Mouse (Mus musculus) midbrain, postnatal 0 days (tissue): ENCODE data around the gene Bcl3. TPM values are rescaled to one million over a fixed set of nuclear protein-coding genes. Genes with fewer than 3 reads are reported as not detected.
A peak's percentile ranks its signal among the peaks of the same experiment; 100 is the strongest.

Source experiments
- ATAC-seq: fragments of 200-750 bp; cut with Nextera tagmentation; 2 replicates; pipeline ENCODE4 v1.8.0; 2017; ENCODE audit warnings: moderate number of reproducible peaks, mild to moderate bottlenecking, moderate TSS enrichment, moderate library complexity; ENCODE audit not compliant: low FRiP score
- DNase-seq: peaks from one replicate; pipeline ENCODE4 v3.0.0-alpha.2; 2015; ENCODE audit warnings: low spot score
- H3K27ac ChIP-seq: fragments of 300-500 bp; sonication (generic); 2 replicates; pipeline ENCODE4 v1.5.1; 2014; ENCODE audit warnings: low read depth, mild to moderate bottlenecking, low read length, mixed read lengths
- H3K27me3 ChIP-seq: fragments of 300-500 bp; sonication (generic); 2 replicates; pipeline ENCODE4 v1.6.1; 2014; ENCODE audit warnings: low read length, control low read depth, mixed read lengths; ENCODE audit not compliant: insufficient read depth
- H3K36me3 ChIP-seq: fragments of 300-500 bp; sonication (generic); 2 replicates; pipeline ENCODE4 v1.6.1; 2014; ENCODE audit warnings: low read length, control low read depth, mixed read lengths; ENCODE audit not compliant: insufficient read depth
- H3K4me1 ChIP-seq: fragments of 300-500 bp; sonication (generic); 2 replicates; pipeline ENCODE4 v1.6.1; 2014; ENCODE audit warnings: mild to moderate bottlenecking, control low read depth, antibody characterized with exemption, low read length, mixed read lengths; ENCODE audit not compliant: insufficient read depth
- H3K4me2 ChIP-seq: fragments of 300-500 bp; sonication (generic); 2 replicates; pipeline ENCODE4 v1.6.1; 2014; ENCODE audit warnings: low read depth, mild to moderate bottlenecking, low read length, mixed read lengths; ENCODE audit not compliant: poor library complexity, severe bottlenecking
- H3K4me3 ChIP-seq: fragments of 300-500 bp; sonication (generic); 2 replicates; pipeline ENCODE4 v1.5.1; 2014; ENCODE audit warnings: low read depth, mild to moderate bottlenecking, low read length, moderate library complexity
- H3K9ac ChIP-seq: fragments of 300-500 bp; sonication (generic); replicated peaks from 2 replicates; pipeline ENCODE4 v1.6.1; 2014; ENCODE audit warnings: mild to moderate bottlenecking, low read length, moderate library complexity, mixed read lengths; ENCODE audit not compliant: poor library complexity, severe bottlenecking
- H3K9me3 ChIP-seq: fragments of 300-500 bp; sonication (generic); 2 replicates; pipeline ENCODE4 v1.6.1; 2016; ENCODE audit warnings: low read length, control low read depth
- CTCF ChIP-seq: IDR thresholded peaks from 2 replicates; pipeline ENCODE4 v1.5.1; 2016; ENCODE audit warnings: antibody characterized with exemption, mild to moderate bottlenecking
- WGBS: fragments of 180-500 bp; shearing (Covaris S2); extraction: QIAGEN DNeasy Blood & Tissue Kit; methylation state at CpG from one replicate; pipeline ENCODE4 v1.1.7; 2014; 5-methylcytosine and 5-hydroxymethylcytosine counted together
- polyA plus RNA-seq: library from polyadenylated mRNA; unstranded; fragments of >200 nt; fragmentation: Nextera tagmentation; extraction: Ambion mirVana; gene quantifications from 2 replicates; pipeline ENCODE4 v1.2.1, GENCODE M21; 2015
- total RNA-seq: library from RNA; depleted of rRNA; stranded (reverse); fragments of >200 nt; gene quantifications from 2 replicates; pipeline ENCODE4 v1.2.3, GENCODE M21; 2014

Bcl3 gene
- total and polyA plus RNA-seq, 2 experiments from 2014 or later = 0.55 to 0.93 TPM

DNA sequence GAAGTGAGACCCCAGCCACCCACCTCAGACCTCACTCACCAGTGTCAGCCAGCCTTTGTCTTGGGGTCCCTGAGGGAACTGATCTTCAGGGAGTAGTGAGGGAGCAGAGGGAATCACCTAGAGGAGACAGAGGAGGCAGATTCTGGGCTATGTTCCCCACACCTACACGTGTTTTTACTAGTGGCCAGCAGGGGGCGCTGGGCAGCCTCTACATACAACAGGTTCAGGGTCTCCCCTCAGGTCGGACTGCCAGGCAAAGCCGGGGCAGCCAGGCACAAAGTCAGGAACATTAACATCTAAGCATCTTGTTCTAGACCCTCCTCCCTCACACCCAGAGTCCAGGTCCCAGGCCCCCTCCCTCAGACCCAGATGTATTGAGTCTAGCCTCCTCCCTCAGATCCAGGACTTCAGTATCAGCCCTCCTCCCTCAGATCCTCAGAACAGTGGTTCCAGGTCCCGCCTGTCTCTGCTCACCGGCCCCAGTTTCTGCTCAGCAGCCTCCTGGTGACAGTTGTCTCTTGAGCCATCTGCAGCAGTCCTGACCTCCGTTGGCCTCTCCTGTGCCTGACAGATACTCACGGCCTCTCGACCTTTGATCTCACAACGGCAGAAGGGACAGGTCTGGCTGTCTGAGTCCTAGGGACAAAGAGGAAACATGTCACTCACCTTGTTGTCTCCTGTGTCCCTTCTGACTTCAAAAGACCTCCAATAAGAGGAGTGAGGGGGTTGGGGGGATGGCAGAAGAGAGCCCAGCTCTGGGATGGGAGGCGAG is 37.6 kb downstream of the Bcl3 start:
- no peak overlapping the region for H3K4me3 ChIP-seq
- H3K27me3 ChIP-seq = no peaks in the 10 kb centered on the region
- DNase-seq (no peak), ATAC-seq (no peak)
- no peaks in the 10 kb centered on the region for H3K36me3 ChIP-seq
- no peaks in the 10 kb centered on the region for H3K9me3 ChIP-seq
- 0 out of 2 replicates have a peak, but pooled peaks cover 2% of the 10 kb centered on the region for H3K4me1 ChIP-seq
- 47% methylated on average over 11 of the region's 11 CpGs for WGBS
- no peak overlapping the region for H3K27ac ChIP-seq
- peak; percentile 56 for TF ChIP-seq CTCF
- H3K9ac ChIP-seq = no peak overlapping the region
- no peak overlapping the region for H3K4me2 ChIP-seq

DNA sequence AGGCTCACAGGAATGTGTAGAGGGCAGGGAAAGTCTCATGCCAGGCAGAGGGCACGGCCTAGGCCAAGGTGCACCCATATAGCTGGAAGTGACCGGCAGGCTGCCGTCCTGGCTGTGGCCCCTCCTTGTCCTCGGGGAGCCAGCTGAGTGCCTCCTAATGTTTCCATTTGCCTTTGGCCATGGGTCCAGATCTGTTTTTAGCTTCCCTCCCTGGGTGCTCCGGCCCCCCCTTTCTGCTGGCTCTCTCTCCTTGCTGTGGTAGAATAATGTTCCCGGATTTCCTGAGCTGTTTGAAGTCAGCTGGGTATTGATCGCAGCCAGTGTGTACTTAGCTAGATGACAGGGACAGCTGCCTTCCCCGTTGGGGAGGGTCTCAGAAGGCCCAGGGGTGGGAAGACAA is 38.9 kb downstream of the Bcl3 start:
- TF ChIP-seq CTCF = no peak
- no peak overlapping the region for H3K9ac ChIP-seq
- H3K9me3 ChIP-seq = no peaks in the 10 kb centered on the region
- DNase-seq = no peak
- no peak for ATAC-seq
- no peak overlapping the region for H3K4me2 ChIP-seq
- H3K36me3 ChIP-seq = no peaks in the 10 kb centered on the region
- WGBS = 72% methylated on average over 8 of the region's 8 CpGs
- H3K4me1 ChIP-seq = no peaks in the 10 kb centered on the region
- H3K27me3 ChIP-seq = no peaks in the 10 kb centered on the region
- no peak overlapping the region for H3K27ac ChIP-seq
- H3K4me3 ChIP-seq = no peak overlapping the region

DNA sequence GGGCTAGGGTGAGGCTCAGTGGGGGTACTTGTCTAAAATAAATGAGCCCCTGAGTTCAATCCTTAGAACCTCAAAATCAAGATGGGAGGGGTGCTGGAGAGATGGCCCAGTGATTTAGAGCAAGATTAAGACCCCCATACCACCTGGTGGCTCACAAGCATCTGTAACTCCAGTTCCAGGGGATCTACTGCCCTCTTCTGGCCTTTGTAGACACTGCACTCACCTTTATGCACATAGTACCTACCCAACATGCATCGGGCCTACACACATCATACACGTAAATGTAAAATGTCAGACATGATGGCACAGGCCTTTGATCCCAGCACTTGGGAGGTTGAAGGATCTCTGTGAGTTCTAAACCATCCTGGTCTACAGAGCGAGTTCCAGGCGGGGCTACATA is 39.9 kb downstream of the Bcl3 start:
- peak; percentile 23 for DNase-seq
- Histone ChIP-seq H3K4me1 (no peaks in the 10 kb centered on the region), H3K36me3 (no peaks in the 10 kb centered on the region), H3K27ac (no peak overlapping the region), H3K9ac (no peak overlapping the region), H3K4me3 (no peak overlapping the region), H3K4me2 (no peak overlapping the region), H3K9me3 (no peaks in the 10 kb centered on the region), H3K27me3 (no peaks in the 10 kb centered on the region)
- ATAC-seq = no peak
- 94% methylated on average over 4 of the region's 4 CpGs for WGBS
- peak; percentile 61 for TF ChIP-seq CTCF

DNA sequence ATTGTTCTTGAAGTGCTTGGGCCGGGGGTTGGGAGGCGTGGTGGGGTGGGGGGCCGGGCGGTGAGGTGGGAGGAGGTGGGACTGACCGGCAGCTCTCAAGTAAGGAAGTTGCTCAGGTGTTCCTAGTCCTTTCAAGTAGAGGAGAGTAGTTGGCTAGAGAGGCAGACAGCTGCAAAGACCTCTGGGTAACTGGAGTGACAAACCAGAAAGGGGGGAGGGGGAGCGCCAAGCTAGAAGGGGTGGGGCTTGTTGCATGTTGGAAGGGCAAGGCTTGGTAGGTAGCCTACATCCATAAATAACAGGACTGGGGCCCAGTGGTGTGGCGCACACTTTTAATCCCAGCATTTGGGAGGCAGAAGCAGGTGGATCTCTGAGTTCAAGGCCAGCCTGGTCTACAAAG is 40.8 kb downstream of the Bcl3 start:
- no peak overlapping the region for H3K4me2 ChIP-seq
- TF ChIP-seq CTCF = no peak
- H3K9me3 ChIP-seq = no peaks in the 10 kb centered on the region
- H3K36me3 ChIP-seq = no peaks in the 10 kb centered on the region
- H3K9ac ChIP-seq = no peak overlapping the region
- no peak overlapping the region for H3K4me3 ChIP-seq
- ATAC-seq = no peak
- no peak overlapping the region for H3K27ac ChIP-seq
- H3K4me1 ChIP-seq = no peaks in the 10 kb centered on the region
- no peaks in the 10 kb centered on the region for H3K27me3 ChIP-seq
- DNase-seq = no peak
- WGBS = 92% methylated on average over 7 of the region's 7 CpGs

DNA sequence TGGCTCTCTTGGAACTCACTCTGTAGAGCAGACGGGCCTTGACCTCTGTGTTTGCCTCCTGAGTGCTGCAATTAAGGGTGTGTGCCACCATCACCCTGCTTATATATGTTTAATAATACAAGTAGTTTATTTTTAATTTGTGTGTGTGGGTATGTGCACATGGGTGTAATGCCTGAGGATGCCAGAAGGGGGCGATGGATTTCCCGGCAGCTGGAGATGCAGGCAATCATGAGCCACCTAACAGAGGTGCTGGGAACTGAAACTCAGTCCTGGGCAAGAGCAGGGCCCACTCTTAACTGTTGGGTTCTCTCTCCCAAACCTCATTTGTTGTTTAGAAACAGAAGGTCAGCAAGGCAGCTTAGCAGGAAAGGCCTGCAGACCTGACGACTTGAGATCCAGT is 42.7 kb downstream of the Bcl3 start:
- no peak for ATAC-seq
- Histone ChIP-seq H3K4me2 (no peak overlapping the region), H3K27me3 (no peaks in the 10 kb centered on the region), H3K27ac (no peak overlapping the region), H3K36me3 (no peaks in the 10 kb centered on the region), H3K4me1 (no peaks in the 10 kb centered on the region), H3K9me3 (no peaks in the 10 kb centered on the region), H3K4me3 (no peak overlapping the region), H3K9ac (no peak overlapping the region)
- TF ChIP-seq CTCF = peak; percentile 22; the same call in 1 of the 2 replicates
- no peak for DNase-seq
- WGBS = 82% methylated on average over 4 of the region's 4 CpGs

DNA sequence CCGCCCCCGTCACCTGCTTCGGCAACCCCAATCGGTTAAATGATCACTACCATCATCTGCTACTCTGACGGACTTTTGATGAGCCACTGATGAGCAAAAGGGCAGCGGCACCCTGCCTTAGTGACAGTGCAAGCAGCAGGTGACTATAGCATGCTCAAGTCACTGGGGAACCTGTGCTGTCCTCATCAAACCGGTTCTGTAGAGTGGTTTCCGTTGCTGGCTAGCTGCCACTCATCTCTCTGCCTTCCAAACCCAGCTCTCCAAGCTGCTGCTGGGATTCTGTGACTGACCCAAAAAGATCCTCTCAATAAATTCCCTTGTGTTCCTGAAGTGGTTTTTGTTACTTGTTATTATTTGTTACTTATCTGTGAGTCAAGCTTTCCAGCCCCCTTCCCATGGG is 43.9 kb downstream of the Bcl3 start:
- ATAC-seq (no peak), DNase-seq (no peak)
- H3K4me1 ChIP-seq = no peaks in the 10 kb centered on the region
- no peak overlapping the region for H3K4me2 ChIP-seq
- H3K36me3 ChIP-seq = no peaks in the 10 kb centered on the region
- no peaks in the 10 kb centered on the region for H3K9me3 ChIP-seq
- H3K9ac ChIP-seq = no peak overlapping the region
- H3K4me3 ChIP-seq = no peak overlapping the region
- TF ChIP-seq CTCF = no peak
- 87% methylated on average over 8 of the region's 8 CpGs for WGBS
- H3K27ac ChIP-seq = no peak overlapping the region
- H3K27me3 ChIP-seq = no peaks in the 10 kb centered on the region
